Mouse (Mus musculus) kidney, embryonic 16.5 days (tissue): ENCODE data around the gene Il12rb1. TPM values are rescaled to one million over a fixed set of nuclear protein-coding genes. Genes with fewer than 3 reads are reported as not detected.

Experiments used
- ATAC-seq: fragments of 200-750 bp; cut with Nextera tagmentation; 2 replicates; pipeline ENCODE4 v1.8.0; 2017; ENCODE audit warnings: moderate TSS enrichment; ENCODE audit not compliant: low FRiP score, low TSS enrichment
- H3K27ac ChIP-seq: fragments of 300-500 bp; sonication (generic); 2 replicates; pipeline ENCODE4 v1.5.1; 2014; ENCODE audit warnings: low read length
- H3K27me3 ChIP-seq: fragments of 300-500 bp; sonication (generic); 2 replicates; pipeline ENCODE4 v1.6.1; 2014; ENCODE audit warnings: low read length, control low read depth, mixed read lengths; ENCODE audit not compliant: insufficient read depth
- H3K36me3 ChIP-seq: fragments of 300-500 bp; sonication (generic); 2 replicates; pipeline ENCODE4 v1.6.1; 2014; ENCODE audit warnings: low read length, control low read depth, mixed read lengths; ENCODE audit not compliant: insufficient read depth
- H3K4me1 ChIP-seq: fragments of 300-500 bp; sonication (generic); 2 replicates; pipeline ENCODE4 v1.6.1; 2014; ENCODE audit warnings: low read length, control low read depth, mixed read lengths; ENCODE audit not compliant: insufficient read depth
- H3K4me2 ChIP-seq: fragments of 300-500 bp; sonication (generic); replicated peaks from 2 replicates; pipeline ENCODE4 v1.6.1; 2014; ENCODE audit warnings: low read depth, low read length
- H3K4me3 ChIP-seq: fragments of 300-500 bp; sonication (generic); 2 replicates; pipeline ENCODE4 v1.5.1; 2014; ENCODE audit warnings: mild to moderate bottlenecking, low read length
- H3K9ac ChIP-seq: fragments of 300-500 bp; sonication (generic); replicated peaks from 2 replicates; pipeline ENCODE4 v1.6.1; 2014; ENCODE audit warnings: low read length
- H3K9me3 ChIP-seq: fragments of 300-500 bp; sonication (generic); 2 replicates; pipeline ENCODE4 v1.6.1; 2016; ENCODE audit warnings: low read length, control low read depth
- WGBS: fragments of 180-500 bp; shearing (Covaris S2); extraction: QIAGEN DNeasy Blood & Tissue Kit; methylation state at CpG from one replicate; pipeline ENCODE4 v1.1.7; 2014; 5-methylcytosine and 5-hydroxymethylcytosine counted together
- polyA plus RNA-seq: library from polyadenylated mRNA; unstranded; fragments of >200 nt; fragmentation: Nextera tagmentation; extraction: Ambion mirVana; gene quantifications from 2 replicates; pipeline ENCODE4 v1.2.1, GENCODE M21; 2015

Gene Il12rb1
- polyA plus RNA-seq, 1 experiment from 2014 or later, result 0.05 TPM

DNA sequence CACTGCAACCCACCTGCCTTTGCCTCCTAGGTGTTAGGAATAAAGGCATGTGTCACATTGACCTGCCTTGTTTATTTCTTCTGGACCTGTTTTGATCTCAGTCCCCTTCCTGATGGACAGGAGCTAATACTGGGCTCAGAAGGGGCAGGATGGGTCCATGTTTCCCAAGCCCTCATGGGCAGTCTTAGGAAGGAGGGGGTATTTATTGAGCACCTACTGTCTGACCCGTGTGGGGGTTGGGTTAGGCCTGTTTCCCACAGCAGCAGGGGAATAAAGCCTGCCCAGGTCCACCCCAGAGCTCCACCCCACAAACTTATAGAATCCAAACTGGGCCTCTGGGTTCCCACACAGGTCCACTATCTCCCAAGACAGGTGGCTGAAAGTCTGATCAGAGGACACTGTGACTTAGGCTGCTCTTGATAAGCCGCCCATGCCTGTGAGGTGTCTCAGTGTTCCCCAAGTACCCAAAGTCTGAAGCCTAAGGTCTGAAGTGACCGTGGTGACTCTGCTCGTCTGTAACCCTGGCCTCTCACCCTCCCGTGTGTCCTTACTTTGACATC lies 35.0 kb downstream of the Il12rb1 start:
- no peaks in the 10 kb centered on the region for H3K36me3 ChIP-seq
- WGBS, result 80% methylated on average over 5 of the region's 5 CpGs
- H3K9ac ChIP-seq, result no peak overlapping the region
- H3K27ac ChIP-seq, result no peak overlapping the region
- H3K4me2 ChIP-seq, result no peak overlapping the region
- H3K4me3 ChIP-seq, result no peak overlapping the region
- H3K27me3 ChIP-seq, result no peaks in the 10 kb centered on the region
- no peak for ATAC-seq
- peaks cover 22% of the 10 kb centered on the region for H3K4me1 ChIP-seq
- H3K9me3 ChIP-seq, result no peaks in the 10 kb centered on the region

DNA sequence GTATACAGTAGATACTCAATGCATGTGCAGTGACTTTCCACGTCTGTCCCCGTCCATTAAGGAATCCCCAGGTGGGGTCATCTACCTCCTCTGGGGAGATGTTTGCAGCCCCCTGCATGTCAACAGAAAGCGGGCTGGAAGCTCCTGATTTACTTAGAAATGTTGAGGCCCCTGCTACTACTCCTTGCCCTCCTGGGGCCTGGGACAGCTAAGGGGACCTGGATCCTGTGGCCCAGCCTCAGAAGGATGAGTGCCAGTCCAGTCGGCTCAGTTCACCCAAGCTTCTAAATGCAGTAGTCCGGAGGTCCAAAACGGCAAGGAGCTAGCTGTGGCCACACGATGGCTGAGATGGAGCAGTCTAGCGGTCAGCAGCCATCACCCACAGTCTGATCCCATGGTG lies 35.7 kb downstream of the Il12rb1 start:
- no peak overlapping the region for H3K4me3 ChIP-seq
- WGBS, result 86% methylated on average over 8 of the region's 8 CpGs
- H3K4me2 ChIP-seq, result no peak overlapping the region
- no peak overlapping the region for H3K27ac ChIP-seq
- ATAC-seq, result no peak
- H3K9me3 ChIP-seq, result no peaks in the 10 kb centered on the region
- no peak overlapping the region for H3K9ac ChIP-seq
- peaks cover 17% of the 10 kb centered on the region for H3K4me1 ChIP-seq
- H3K27me3 ChIP-seq, result no peaks in the 10 kb centered on the region
- H3K36me3 ChIP-seq, result no peaks in the 10 kb centered on the region

- no peak for ATAC-seq
- WGBS, result 2% methylated on average over 6 of the region's 6 CpGs
- no peak overlapping the region for H3K4me3 ChIP-seq
- H3K9me3 ChIP-seq, result no peaks in the 10 kb centered on the region
- H3K27me3 ChIP-seq, result no peaks in the 10 kb centered on the region
- H3K27ac ChIP-seq, result no peak overlapping the region
- H3K36me3 ChIP-seq, result no peaks in the 10 kb centered on the region
- H3K9ac ChIP-seq, result no peak overlapping the region
- H3K4me2 ChIP-seq, result no peak overlapping the region
- peaks cover 17% of the 10 kb centered on the region for H3K4me1 ChIP-seq
Measured at GRCm38 (mm10) chr8:70844523-70844922, 36.3 kb downstream of the Il12rb1 start.

DNA sequence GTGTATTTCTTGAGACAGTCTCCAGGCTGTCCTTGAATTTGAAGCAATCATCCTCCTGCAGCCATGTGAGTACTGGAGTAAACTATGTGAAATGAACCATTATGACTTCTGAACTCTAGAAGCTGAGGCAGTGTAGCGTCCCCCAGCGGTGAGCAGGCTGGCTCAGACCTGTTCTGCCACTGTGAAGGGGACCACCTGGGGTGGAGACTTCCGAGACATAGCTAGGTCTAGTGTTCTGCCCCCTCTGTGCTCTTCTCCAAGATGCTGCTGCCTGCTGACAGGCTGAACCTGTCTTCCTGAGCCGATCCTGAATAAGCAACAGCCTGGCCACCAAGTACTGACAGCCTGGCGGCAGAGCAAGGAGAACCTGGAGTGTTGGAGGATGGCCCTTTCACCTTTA lies 36.9 kb downstream of the Il12rb1 start:
- Histone ChIP-seq H3K27ac (no peak overlapping the region), H3K36me3 (no peaks in the 10 kb centered on the region), H3K4me2 (no peak overlapping the region), H3K4me3 (no peak overlapping the region), H3K9ac (no peak overlapping the region), H3K9me3 (no peaks in the 10 kb centered on the region), H3K27me3 (no peaks in the 10 kb centered on the region), H3K4me1 (peaks cover 15% of the 10 kb centered on the region)
- WGBS, result 43% methylated on average over 5 of the region's 5 CpGs
- ATAC-seq, result no peak

DNA sequence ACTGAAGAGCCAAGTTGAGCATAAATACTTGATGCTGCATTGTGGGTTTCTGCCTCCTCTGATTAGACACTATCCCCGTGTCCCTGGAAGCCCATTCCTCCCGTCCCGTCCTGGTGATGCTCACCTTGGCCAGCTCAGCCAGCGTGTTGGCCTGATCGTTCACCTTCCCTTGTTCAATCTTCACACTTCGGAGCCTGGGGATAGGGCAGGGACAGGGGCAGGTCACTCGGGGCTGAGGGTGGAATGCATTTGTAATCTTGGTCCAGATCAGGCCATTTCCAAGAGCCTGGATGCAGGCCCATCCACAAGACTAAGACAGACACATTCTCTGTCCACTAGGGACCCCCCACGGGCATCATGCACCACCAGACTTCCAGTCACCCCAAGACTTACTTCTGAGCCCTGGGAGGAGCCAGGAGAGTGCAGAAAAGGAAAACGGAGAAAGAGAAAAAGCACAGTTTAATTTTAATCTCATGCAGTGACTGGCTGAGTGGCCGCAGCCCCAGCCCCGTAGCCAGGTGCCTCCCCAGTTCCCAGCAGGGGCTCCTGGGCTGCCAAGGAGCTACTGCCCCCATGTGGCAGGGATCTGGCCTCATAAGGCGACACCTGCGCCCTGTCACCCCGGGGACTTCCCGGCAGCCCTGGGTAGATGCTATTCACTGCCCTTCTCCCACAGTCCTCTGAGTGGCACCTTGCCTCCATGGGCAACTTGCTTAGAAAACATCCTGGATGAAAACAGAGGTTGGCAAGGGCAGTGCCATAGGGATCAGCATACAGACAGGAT lies 38.3 kb downstream of the Il12rb1 start:
- H3K9ac ChIP-seq, result no peak overlapping the region
- WGBS, result 52% methylated on average over 15 of the region's 15 CpGs

GRCm38 (mm10) chr8:70849333-70849990 lies 41.2 kb downstream of the Il12rb1 start:
- Histone ChIP-seq H3K4me2 (no peak overlapping the region), H3K27me3 (no peaks in the 10 kb centered on the region), H3K36me3 (no peaks in the 10 kb centered on the region), H3K4me3 (no peak overlapping the region), H3K27ac (no peak overlapping the region), H3K9me3 (no peaks in the 10 kb centered on the region), H3K4me1 (peaks cover 3% of the 10 kb centered on the region; the same call in 1 of the 2 replicates), H3K9ac (no peak overlapping the region)
- no peak for ATAC-seq
- 80% methylated on average over 3 of the region's 3 CpGs for WGBS

More for the DNA sequence above, 38.3 kb downstream of the Il12rb1 start:
- H3K4me2 ChIP-seq, result no peak overlapping the region
- ATAC-seq, result no peak
- no peaks in the 10 kb centered on the region for H3K9me3 ChIP-seq
- H3K27me3 ChIP-seq, result no peaks in the 10 kb centered on the region
- H3K27ac ChIP-seq, result no peak overlapping the region
- no peak overlapping the region for H3K4me3 ChIP-seq
- no peaks in the 10 kb centered on the region for H3K36me3 ChIP-seq
- peaks cover 2% of the 10 kb centered on the region for H3K4me1 ChIP-seq

DNA sequence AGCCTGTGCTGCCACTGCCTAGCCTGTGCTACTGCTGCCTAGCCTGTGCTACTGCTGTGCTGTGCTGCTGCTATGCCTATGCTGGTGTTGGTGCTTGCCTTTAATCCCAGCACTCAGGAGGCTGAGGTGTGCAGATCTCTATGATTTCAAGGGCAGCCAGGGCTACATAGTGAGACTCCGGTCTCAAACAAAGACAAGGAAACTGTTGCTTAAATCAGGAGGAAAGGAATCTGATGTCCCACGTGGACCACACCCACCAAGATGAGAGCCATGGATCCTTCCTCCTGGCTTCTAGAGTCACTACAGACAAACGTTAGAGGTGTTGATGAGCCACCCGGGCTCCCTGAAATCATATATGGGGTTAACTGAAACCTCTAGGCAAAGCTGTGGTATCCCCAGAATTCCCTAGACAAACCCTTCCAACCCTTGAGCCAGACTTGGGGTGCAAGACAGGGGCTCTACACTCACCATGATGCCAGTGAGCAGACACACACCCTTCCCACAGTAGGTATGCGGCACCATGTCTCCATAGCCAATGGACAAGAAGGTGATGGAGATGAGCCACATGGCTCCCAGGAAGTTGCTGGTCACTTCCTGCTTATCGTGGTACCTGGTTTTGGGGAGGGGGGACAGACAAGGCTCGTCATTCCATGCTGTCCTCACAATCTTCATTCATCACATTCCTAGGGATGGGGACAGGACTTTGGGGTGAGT lies 42.0 kb downstream of the Il12rb1 start:
- no peak overlapping the region for H3K4me2 ChIP-seq
- no peak overlapping the region for H3K4me3 ChIP-seq
- no peak overlapping the region for H3K27ac ChIP-seq
- ATAC-seq, result no peak
- H3K27me3 ChIP-seq, result no peaks in the 10 kb centered on the region
- H3K36me3 ChIP-seq, result no peaks in the 10 kb centered on the region
- no peaks in the 10 kb centered on the region for H3K9me3 ChIP-seq
- H3K4me1 ChIP-seq, result peaks cover 3% of the 10 kb centered on the region; the same call in 1 of the 2 replicates
- WGBS, result 78% methylated on average over 7 of the region's 7 CpGs
- H3K9ac ChIP-seq, result no peak overlapping the region

GRCm38 (mm10) chr8:70850947-70851346 lies 42.7 kb downstream of the Il12rb1 start:
- H3K27me3 ChIP-seq, result no peaks in the 10 kb centered on the region
- H3K27ac ChIP-seq, result no peak overlapping the region
- H3K4me1 ChIP-seq, result peaks cover 3% of the 10 kb centered on the region; the same call in 1 of the 2 replicates
- no peak overlapping the region for H3K4me2 ChIP-seq
- no peak overlapping the region for H3K9ac ChIP-seq
- no peaks in the 10 kb centered on the region for H3K36me3 ChIP-seq
- WGBS, result 81% methylated on average over 4 of the region's 4 CpGs
- no peaks in the 10 kb centered on the region for H3K9me3 ChIP-seq
- H3K4me3 ChIP-seq, result no peak overlapping the region
- no peak for ATAC-seq

- 0 out of 2 replicates have a peak, but pooled peaks cover 5% of the 10 kb centered on the region for H3K27me3 ChIP-seq
- no peak for ATAC-seq
- no peak overlapping the region for H3K4me2 ChIP-seq
- H3K4me1 ChIP-seq, result peaks cover 9% of the 10 kb centered on the region
- no peak overlapping the region for H3K4me3 ChIP-seq
- H3K36me3 ChIP-seq, result no peaks in the 10 kb centered on the region
- no peaks in the 10 kb centered on the region for H3K9me3 ChIP-seq
- no peak overlapping the region; the same call in 1 of the 2 replicates for H3K27ac ChIP-seq
- 32% methylated on average over 6 of the region's 6 CpGs for WGBS
- H3K9ac ChIP-seq, result peak overlapping the region; percentile 39; the same call in 1 of the 2 replicates
Measured at GRCm38 (mm10) chr8:70851837-70852236, 43.6 kb downstream of the Il12rb1 start.
